Mouse (Mus musculus) limb, embryonic 13.5 days (tissue): ENCODE measurements at regions not wholly inside any gene's neighbourhood (a gene's known extent, or its start where the extent isn't known, plus 50 kb on each side); places are given as distances from the start of the nearest gene placed in this dataset.

Experiments
- ATAC-seq: fragments of 200-750 bp; cut with Nextera tagmentation; 2 replicates; pipeline ENCODE4 v1.8.0; 2017; ENCODE audit warnings: low read depth, moderate number of reproducible peaks, moderate TSS enrichment; ENCODE audit not compliant: low FRiP score
- H3K27ac ChIP-seq: fragments of 300-500 bp; sonication (generic); 2 replicates; pipeline ENCODE4 v1.5.1; 2015; ENCODE audit warnings: inconsistent platforms, mild to moderate bottlenecking, moderate library complexity
- H3K27me3 ChIP-seq: fragments of 300-500 bp; sonication (generic); 2 replicates; pipeline ENCODE4 v1.6.1; 2015; ENCODE audit warnings: mild to moderate bottlenecking, inconsistent platforms
- H3K36me3 ChIP-seq: fragments of 300-500 bp; sonication (generic); 2 replicates; pipeline ENCODE4 v1.6.1; 2015; ENCODE audit warnings: inconsistent platforms, mild to moderate bottlenecking, moderate library complexity
- H3K4me1 ChIP-seq: fragments of 300-500 bp; sonication (generic); 2 replicates; pipeline ENCODE4 v1.6.1; 2015; ENCODE audit warnings: inconsistent platforms
- H3K4me2 ChIP-seq: fragments of 300-500 bp; sonication (generic); replicated peaks from 2 replicates; pipeline ENCODE4 v1.6.1; 2015; ENCODE audit warnings: inconsistent platforms, mild to moderate bottlenecking, moderate library complexity
- H3K4me3 ChIP-seq: fragments of 300-500 bp; sonication (generic); 2 replicates; pipeline ENCODE4 v1.5.1; 2015; ENCODE audit warnings: moderate library complexity, mild to moderate bottlenecking, inconsistent platforms
- H3K9ac ChIP-seq: fragments of 300-500 bp; sonication (generic); 2 replicates; pipeline ENCODE4 v1.6.1; 2015; ENCODE audit warnings: mild to moderate bottlenecking, inconsistent platforms
- H3K9me3 ChIP-seq: fragments of 300-500 bp; sonication (generic); 2 replicates; pipeline ENCODE4 v1.6.1; 2016; ENCODE audit warnings: inconsistent platforms
- WGBS: fragments of 180-500 bp; shearing (Covaris S2); methylation state at CpG from one replicate; pipeline ENCODE4 v1.1.7; 2015; 5-methylcytosine and 5-hydroxymethylcytosine counted together

- H3K27me3 ChIP-seq, result no peaks in the 10 kb centered on the region
- no peaks in the 10 kb centered on the region for H3K4me1 ChIP-seq
- H3K4me2 ChIP-seq, result no peak overlapping the region
- no peak overlapping the region for H3K4me3 ChIP-seq
- no peaks in the 10 kb centered on the region for H3K9me3 ChIP-seq
- H3K9ac ChIP-seq, result no peak overlapping the region
- no peaks in the 10 kb centered on the region for H3K36me3 ChIP-seq
- no peak overlapping the region for H3K27ac ChIP-seq
- WGBS, result 16% methylated on average over 3 of the region's 3 CpGs
- ATAC-seq, result no peak
Observed at GRCm38 (mm10) chr5:9954652-9955051, 229.7 kb upstream of the Grm3 start.

GRCm38 (mm10) chr5:9938746-9939145 is 213.8 kb upstream of the Grm3 start:
- no peaks in the 10 kb centered on the region for H3K9me3 ChIP-seq
- no peak overlapping the region for H3K9ac ChIP-seq
- WGBS, result 70% methylated on average over 2 of the region's 2 CpGs
- H3K36me3 ChIP-seq, result no peaks in the 10 kb centered on the region
- no peaks in the 10 kb centered on the region for H3K4me1 ChIP-seq
- no peak for ATAC-seq
- H3K4me3 ChIP-seq, result no peak overlapping the region
- no peaks in the 10 kb centered on the region for H3K27me3 ChIP-seq
- H3K27ac ChIP-seq, result no peak overlapping the region
- H3K4me2 ChIP-seq, result no peak overlapping the region

DNA sequence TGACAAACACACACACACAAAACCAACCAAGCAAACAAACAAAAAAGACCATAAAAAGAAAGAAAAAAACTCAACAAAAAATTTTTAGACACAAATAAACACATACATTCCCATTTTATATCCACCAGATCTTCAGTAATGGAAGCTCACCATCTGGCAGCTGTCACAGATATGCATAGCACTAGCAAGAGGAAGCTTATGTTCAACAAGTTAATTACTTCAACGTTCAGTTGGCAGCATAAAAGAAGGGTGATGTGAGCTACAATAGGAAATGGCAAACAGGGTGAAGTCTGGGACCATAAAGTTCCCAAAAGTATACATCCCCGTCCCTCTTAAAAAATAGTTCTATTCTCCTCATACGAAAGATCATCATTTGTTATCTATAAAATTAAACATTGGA is 188.0 kb upstream of the Grm3 start:
- H3K36me3 ChIP-seq, result no peaks in the 10 kb centered on the region
- H3K27ac ChIP-seq, result no peak overlapping the region
- ATAC-seq, result no peak
- no peak overlapping the region for H3K4me2 ChIP-seq
- H3K4me1 ChIP-seq, result no peaks in the 10 kb centered on the region
- no peak overlapping the region for H3K4me3 ChIP-seq
- 62% methylated on average over 3 of the region's 3 CpGs for WGBS
- H3K27me3 ChIP-seq, result no peaks in the 10 kb centered on the region
- no peak overlapping the region for H3K9ac ChIP-seq
- H3K9me3 ChIP-seq, result no peaks in the 10 kb centered on the region

- no peaks in the 10 kb centered on the region for H3K4me1 ChIP-seq
- H3K9me3 ChIP-seq, result no peaks in the 10 kb centered on the region
- 86% methylated on average over 1 of the region's 1 CpGs for WGBS
- H3K9ac ChIP-seq, result no peak overlapping the region
- no peaks in the 10 kb centered on the region for H3K36me3 ChIP-seq
- no peaks in the 10 kb centered on the region for H3K27me3 ChIP-seq
- H3K27ac ChIP-seq, result no peak overlapping the region
- H3K4me2 ChIP-seq, result no peak overlapping the region
- no peak overlapping the region for H3K4me3 ChIP-seq
- ATAC-seq, result no peak
Observed at GRCm38 (mm10) chr5:9911783-9912182, 186.8 kb upstream of the Grm3 start.

GRCm38 (mm10) chr5:9911089-9911473 is 186.1 kb upstream of the Grm3 start:
- no peaks in the 10 kb centered on the region for H3K4me1 ChIP-seq
- no peak overlapping the region for H3K27ac ChIP-seq
- H3K36me3 ChIP-seq, result no peaks in the 10 kb centered on the region
- no peak overlapping the region for H3K4me2 ChIP-seq
- no peaks in the 10 kb centered on the region for H3K9me3 ChIP-seq
- no peaks in the 10 kb centered on the region for H3K27me3 ChIP-seq
- H3K4me3 ChIP-seq, result no peak overlapping the region
- H3K9ac ChIP-seq, result no peak overlapping the region
- ATAC-seq, result no peak

- H3K4me1 ChIP-seq, result no peaks in the 10 kb centered on the region
- no peaks in the 10 kb centered on the region for H3K27me3 ChIP-seq
- H3K36me3 ChIP-seq, result no peaks in the 10 kb centered on the region
- H3K9ac ChIP-seq, result no peak overlapping the region
- no peak overlapping the region for H3K4me2 ChIP-seq
- no peak overlapping the region for H3K27ac ChIP-seq
- H3K9me3 ChIP-seq, result no peaks in the 10 kb centered on the region
- 83% methylated on average over 1 of the region's 1 CpGs for WGBS
- ATAC-seq, result no peak
- no peak overlapping the region for H3K4me3 ChIP-seq
Observed at GRCm38 (mm10) chr5:9910452-9911088, 185.6 kb upstream of the Grm3 start.

- no peak overlapping the region for H3K4me2 ChIP-seq
- no peaks in the 10 kb centered on the region for H3K9me3 ChIP-seq
- no peak for ATAC-seq
- no peaks in the 10 kb centered on the region for H3K36me3 ChIP-seq
- H3K27me3 ChIP-seq, result no peaks in the 10 kb centered on the region
- H3K9ac ChIP-seq, result no peak overlapping the region
- no peak overlapping the region for H3K27ac ChIP-seq
- no peaks in the 10 kb centered on the region for H3K4me1 ChIP-seq
- WGBS, result 88% methylated on average over 2 of the region's 2 CpGs
- H3K4me3 ChIP-seq, result no peak overlapping the region
Observed at GRCm38 (mm10) chr5:9895297-9895696, 170.3 kb upstream of the Grm3 start.

DNA sequence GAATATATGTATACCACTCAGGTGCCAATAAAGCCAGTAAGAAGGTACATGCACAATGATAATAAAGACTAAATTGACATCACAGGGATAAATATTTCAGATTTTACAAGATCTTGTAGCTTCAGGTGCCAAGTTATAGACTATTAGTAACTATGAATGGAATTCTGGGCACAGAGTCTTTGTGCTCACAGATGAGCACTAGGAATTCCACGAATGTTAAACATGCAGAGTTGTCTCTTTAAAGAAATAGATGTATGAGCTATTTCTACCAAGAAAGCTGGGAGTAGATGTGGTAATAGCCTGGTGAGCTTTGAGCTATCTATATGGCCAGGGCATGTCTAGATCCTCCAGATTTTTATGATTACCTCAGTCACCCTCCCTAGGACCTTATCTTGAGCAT is 153.1 kb upstream of the Grm3 start:
- Histone ChIP-seq H3K27ac (no peak overlapping the region), H3K9ac (no peak overlapping the region), H3K36me3 (no peaks in the 10 kb centered on the region), H3K9me3 (no peaks in the 10 kb centered on the region), H3K4me3 (no peak overlapping the region), H3K27me3 (no peaks in the 10 kb centered on the region), H3K4me2 (no peak overlapping the region), H3K4me1 (no peaks in the 10 kb centered on the region)
- no peak for ATAC-seq
- 54% methylated on average over 1 of the region's 1 CpGs for WGBS

DNA sequence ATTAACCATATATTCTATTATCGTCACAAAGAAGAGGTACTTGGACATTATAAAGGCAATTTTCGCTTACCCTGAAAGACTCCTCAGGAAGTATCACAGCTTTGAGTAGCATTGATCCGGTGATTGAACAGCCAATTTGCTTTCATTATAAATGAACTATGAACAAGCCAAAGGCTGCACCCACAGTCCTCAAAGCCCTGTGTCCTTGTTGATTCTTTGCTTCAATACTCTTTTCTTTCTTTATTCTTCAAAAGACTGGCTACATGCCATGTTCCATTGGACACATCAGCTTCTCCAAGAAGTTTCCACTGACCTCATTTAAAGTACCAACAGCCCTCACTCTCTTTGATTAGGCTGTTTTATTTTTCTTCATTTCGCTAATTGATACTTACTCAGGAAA is 144.1 kb upstream of the Grm3 start:
- ATAC-seq, result no peak
- H3K27ac ChIP-seq, result no peak overlapping the region
- no peaks in the 10 kb centered on the region for H3K27me3 ChIP-seq
- H3K4me2 ChIP-seq, result no peak overlapping the region
- no peaks in the 10 kb centered on the region for H3K36me3 ChIP-seq
- WGBS, result 86% methylated on average over 4 of the region's 4 CpGs
- no peaks in the 10 kb centered on the region for H3K4me1 ChIP-seq
- H3K9ac ChIP-seq, result no peak overlapping the region
- no peak overlapping the region for H3K4me3 ChIP-seq
- no peaks in the 10 kb centered on the region for H3K9me3 ChIP-seq

DNA sequence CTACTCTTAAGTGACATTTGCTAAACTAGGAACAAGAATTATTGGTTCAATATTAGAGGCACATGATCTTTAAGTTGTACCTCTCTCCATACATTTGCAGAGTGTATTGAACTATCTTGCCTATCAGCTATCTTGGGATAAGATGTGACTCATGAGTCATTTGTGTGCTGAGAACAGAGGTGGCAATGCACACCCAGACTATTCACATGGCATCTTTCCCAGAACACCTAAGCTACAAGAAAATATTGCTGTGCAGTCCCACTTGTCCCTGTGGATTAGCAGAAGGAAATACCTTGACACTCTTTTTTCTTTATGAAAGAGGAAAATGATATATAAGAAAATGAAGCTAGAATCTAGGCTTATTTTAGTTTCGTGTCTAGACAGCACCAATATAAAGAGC is 104.8 kb upstream of the Grm3 start:
- WGBS, result 74% methylated on average over 1 of the region's 1 CpGs
- Histone ChIP-seq H3K9me3 (no peaks in the 10 kb centered on the region), H3K9ac (no peak overlapping the region), H3K36me3 (no peaks in the 10 kb centered on the region), H3K27me3 (no peaks in the 10 kb centered on the region), H3K27ac (no peak overlapping the region), H3K4me2 (no peak overlapping the region), H3K4me3 (no peak overlapping the region), H3K4me1 (no peaks in the 10 kb centered on the region)
- no peak for ATAC-seq

DNA sequence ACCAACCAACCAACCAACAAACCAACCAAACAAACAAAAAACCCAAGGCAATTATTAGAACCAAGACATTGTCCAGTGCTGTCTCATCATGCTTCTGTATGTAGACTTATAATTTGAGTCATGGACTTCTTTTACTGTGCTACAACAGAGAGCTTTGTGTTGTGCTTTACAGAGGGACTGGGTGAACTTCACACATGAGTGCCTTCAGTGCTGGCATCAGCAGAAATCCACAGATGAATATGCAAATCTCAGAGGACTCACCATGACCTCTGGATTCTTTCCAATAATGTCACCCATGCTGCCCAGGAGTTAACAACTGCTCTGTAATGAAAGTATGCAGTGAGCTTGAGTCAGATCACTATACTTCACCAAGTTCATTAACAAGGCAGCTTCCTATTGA is 76.7 kb upstream of the Grm3 start:
- Histone ChIP-seq H3K4me1 (no peaks in the 10 kb centered on the region), H3K27ac (no peak overlapping the region), H3K9ac (no peak overlapping the region), H3K36me3 (no peaks in the 10 kb centered on the region), H3K4me3 (no peak overlapping the region), H3K27me3 (no peaks in the 10 kb centered on the region), H3K4me2 (no peak overlapping the region), H3K9me3 (no peaks in the 10 kb centered on the region)
- ATAC-seq, result no peak

- Histone ChIP-seq H3K4me2 (no peak overlapping the region), H3K27ac (no peak overlapping the region), H3K27me3 (no peaks in the 10 kb centered on the region), H3K4me3 (no peak overlapping the region), H3K9ac (no peak overlapping the region), H3K4me1 (peaks cover 3% of the 10 kb centered on the region; the same call in 1 of the 2 replicates), H3K9me3 (no peaks in the 10 kb centered on the region), H3K36me3 (no peaks in the 10 kb centered on the region)
- peak; percentile 64; the same call in 1 of the 2 replicates for ATAC-seq
Observed at GRCm38 (mm10) chr5:9781107-9781506, 56.1 kb upstream of the Grm3 start.
